Mouse (Mus musculus): ENCODE measurements at regions not wholly inside any gene's neighbourhood (a gene's known extent, or its start where the extent isn't known, plus 50 kb on each side); places are given as distances from the start of the nearest gene placed in this dataset.
"Not testable (repeated sequence)": the region's sequence is repeated elsewhere in the genome, so short reads cannot be mapped to it uniquely, and the experiment has no call there.

- intact Hi-C loops (cut with DNase I), result no loop called here
- DNase-seq (ENCODE audit: low spot score in 2 of 2), result no peak
Observed at GRCm38 (mm10) chr13:72167434-72167833, 203.9 kb upstream of the Irx1 start.

- DNase-seq (ENCODE audit: low spot score in 2 of 2), result no peak
Observed at GRCm38 (mm10) chr13:72183636-72184035, 220.1 kb upstream of the Irx1 start.

DNA sequence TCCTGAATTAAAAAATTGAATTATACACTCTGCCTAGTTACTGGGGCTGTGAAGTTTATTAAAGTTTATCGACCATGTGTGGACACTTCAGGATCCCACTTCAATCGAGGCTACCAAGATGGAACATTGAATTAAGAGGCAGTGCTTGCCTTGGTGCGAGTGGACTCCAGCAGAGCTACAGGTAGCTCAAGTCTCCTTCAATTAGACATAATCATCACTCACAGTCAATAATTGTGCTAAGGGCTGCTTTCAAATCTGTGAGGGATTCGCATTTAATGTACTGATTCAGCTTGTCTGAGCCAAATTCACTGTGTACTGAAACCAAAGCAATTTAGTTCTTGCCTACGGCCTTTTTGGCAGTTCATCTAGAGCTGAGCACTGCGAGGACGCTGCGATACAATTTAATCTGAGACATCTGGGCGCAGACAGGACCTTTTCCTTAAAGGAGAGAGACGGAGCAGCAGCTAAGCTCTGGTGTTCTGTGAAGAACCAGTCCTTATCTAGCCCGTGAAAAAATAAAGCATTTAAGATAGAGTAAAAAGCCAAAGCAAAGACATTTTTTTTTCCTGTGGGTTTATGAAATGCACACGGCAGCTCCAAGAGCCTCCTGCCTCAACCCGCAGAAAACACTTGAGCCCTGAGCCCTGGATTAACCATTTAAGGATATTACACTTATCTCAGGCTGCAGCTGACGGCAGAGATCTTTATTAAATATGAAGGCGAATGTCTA, 220.8 kb upstream of the Irx1 start:
- no peak for DNase-seq (ENCODE audit: low spot score in 2 of 2)
- intact Hi-C loops (cut with DNase I), result no loop called here

More at GRCm38 (mm10) chr13:72183636-72184035, 220.1 kb upstream of the Irx1 start:
- intact Hi-C loops (cut with DNase I), result no loop called here

- intact Hi-C loops (cut with DNase I), result no loop called here
- DNase-seq (ENCODE audit: low spot score in 2 of 2), result no peak
Observed at GRCm38 (mm10) chr13:72184846-72185118, 221.3 kb upstream of the Irx1 start.

DNA sequence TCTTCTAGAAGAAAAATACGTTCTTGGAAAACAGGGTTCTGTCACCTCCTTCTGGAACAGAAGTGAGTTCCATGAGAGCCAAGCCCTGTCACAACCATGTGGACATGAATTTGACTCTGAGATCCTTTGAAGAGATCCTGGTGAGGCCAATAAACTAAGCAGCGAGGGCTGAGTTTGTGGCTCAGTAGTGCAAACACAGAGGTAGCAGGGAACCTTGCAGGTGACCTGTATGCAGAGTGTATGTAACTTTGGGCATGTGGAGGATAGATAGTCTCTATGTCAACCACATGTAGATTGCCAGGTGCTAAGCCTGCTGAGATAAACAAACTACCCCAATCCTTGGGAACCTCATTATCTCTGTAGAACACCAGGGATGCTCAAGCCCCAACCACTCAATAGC, 232.4 kb upstream of the Irx1 start:
- no peak for DNase-seq (ENCODE audit: low spot score in 2 of 2)
- intact Hi-C loops (cut with DNase I), result no loop called here

GRCm38 (mm10) chr13:72198341-72199105, 235.0 kb upstream of the Irx1 start:
- peak; percentile 35 for DNase-seq (ENCODE audit: low spot score in 2 of 2)
- intact Hi-C loops (cut with DNase I), result no loop called here

DNA sequence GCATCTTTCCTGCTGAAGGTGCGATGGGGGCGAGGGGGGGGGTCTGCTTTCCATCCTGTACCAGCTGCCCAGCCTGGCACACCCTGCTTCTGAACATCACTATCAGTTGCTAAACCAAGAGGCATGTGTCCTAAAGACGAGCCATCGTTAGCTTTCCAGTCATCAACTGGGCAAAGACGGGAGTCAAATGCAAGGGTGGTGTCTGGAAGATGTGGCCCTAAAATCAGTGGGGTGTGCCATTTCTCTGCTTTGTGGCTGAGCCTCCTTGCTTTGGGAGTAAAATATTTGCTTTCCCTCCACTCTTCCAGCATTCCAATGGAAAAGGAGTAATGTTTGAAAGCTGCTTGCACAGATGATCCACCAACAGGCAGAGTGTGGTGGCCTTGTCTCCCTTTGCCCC, 246.0 kb upstream of the Irx1 start:
- intact Hi-C loops (cut with DNase I), result no loop called here
- DNase-seq (ENCODE audit: low spot score in 2 of 2), result no peak

DNA sequence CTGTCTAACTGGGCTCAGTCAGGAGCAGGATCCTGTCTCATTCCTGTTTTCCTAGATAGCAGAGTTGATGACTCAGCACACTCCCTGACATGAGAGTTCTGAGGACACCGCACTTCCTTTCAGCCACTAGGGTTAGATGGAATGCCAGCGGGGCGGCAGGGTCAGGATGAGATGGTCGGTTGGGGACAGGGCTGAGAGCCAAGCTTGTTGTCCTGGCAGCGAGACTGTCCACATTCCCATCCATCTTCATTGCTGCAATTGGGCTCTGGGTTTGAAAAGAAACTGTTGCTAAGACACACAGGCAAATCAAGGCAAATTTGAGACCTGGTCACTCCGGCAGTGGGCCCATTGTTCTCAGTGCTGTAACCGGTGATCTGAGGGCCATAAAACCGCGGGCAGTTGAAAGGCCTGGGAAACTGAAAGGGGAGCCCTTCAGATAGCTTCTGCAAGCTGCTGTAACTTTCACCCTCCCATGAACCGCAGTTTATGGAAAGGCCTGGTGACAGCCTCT, 246.5 kb upstream of the Irx1 start:
- intact Hi-C loops (cut with DNase I), result no loop called here

GRCm38 (mm10) chr13:72210474-72211309, 247.2 kb upstream of the Irx1 start:
- intact Hi-C loops (cut with DNase I), result no loop called here
- peak; percentile 51 to 66 for DNase-seq (ENCODE audit: low spot score in 2 of 2)

More for the DNA sequence above, 246.5 kb upstream of the Irx1 start:
- DNase-seq (ENCODE audit: low spot score in 2 of 2), result no peak

DNA sequence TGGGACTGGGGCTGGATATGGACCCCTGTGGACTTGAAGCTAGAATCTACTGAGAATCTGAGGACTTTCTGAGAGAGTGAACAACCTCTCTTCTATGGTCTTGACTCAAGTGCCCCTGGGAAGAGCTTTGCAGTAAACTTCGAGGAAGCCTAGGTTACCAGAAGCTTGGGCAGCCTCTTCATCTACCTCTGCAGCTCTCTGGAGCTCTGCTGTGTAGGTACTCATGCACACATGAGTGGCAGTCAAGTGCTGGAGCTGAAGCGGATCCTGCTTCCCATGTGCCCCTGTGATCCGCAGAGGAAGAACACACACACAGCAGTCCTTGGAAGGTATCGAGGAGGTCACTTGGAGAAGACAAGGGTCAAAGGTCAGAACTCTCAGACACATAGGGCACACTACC, 248.2 kb upstream of the Irx1 start:
- intact Hi-C loops (cut with DNase I), result no loop called here
- DNase-seq (ENCODE audit: low spot score in 2 of 2), result no peak

- intact Hi-C loops (cut with DNase I), result no loop called here
- peak in 1 of 2 experiments; percentile 28 for DNase-seq (ENCODE audit: low spot score in 2 of 2)
Observed at GRCm38 (mm10) chr13:72212747-72213146, 249.2 kb upstream of the Irx1 start.

DNA sequence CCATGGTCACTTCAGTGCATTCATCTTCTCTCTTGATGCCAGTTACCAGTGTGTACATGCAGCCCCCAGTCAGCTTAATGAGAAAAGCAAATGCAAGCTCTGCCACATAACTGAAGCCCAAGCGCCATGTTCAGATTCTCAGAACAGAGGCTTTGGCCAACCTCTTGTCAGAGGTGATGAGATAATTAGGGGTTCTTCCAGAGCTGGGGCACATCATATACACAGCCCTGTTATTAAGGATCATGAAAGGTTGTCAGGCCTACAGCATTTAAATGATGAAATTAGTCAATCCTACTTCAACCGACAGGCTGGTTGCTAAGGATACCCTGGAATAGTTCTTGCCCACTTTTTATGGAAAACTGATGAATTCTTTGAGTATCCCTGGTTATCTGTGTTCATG, 255.8 kb upstream of the Irx1 start:
- intact Hi-C loops (cut with DNase I), result no loop called here
- DNase-seq (ENCODE audit: low spot score in 2 of 2), result no peak

DNA sequence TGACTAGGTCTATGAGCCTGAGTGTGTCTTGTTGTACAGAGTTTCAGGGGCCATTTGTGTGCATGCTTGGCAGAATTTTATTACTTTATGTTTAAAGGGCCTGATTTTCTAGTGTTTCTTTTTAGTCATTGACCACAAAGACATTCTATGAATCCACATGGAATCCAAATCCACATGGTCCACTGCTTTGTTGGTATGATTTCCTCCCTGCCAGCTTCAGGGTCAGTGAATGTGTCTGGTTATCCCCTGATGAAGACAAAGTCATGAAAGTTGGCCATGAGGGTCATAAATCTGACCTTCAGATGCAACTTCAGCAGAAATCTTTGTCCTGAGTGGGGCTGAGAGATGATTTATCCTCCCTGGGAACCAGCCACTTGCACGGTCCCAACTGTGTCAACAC, 263.6 kb upstream of the Irx1 start:
- intact Hi-C loops (cut with DNase I), result no loop called here
- DNase-seq (ENCODE audit: low spot score in 2 of 2), result no peak

- intact Hi-C loops (cut with DNase I), result no loop called here
- no peak for DNase-seq (ENCODE audit: low spot score in 2 of 2)
Observed at GRCm38 (mm10) chr13:72231032-72231591, 267.6 kb upstream of the Irx1 start.

DNA sequence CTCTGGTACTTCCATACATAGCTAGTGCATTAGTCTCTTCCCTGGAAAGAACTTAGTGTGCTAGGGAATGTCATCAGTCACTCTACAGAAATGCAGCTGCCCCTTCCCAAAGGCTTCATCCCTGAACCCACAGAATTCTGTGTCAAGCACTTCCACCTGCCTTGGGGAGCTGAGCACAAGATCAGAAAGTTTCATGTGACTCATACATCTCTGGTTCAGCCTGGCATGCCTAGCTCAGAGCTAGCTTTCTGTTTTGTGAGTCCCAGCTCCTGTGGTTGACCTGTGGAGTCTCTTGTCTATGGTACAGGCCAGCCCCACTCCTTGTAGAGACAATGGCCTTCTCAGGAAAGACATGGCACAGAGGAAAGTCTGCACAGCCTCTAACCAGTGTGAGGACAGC, 268.6 kb upstream of the Irx1 start:
- no peak for DNase-seq (ENCODE audit: low spot score in 2 of 2)

GRCm38 (mm10) chr13:72241919-72242318, 278.4 kb upstream of the Irx1 start:
- intact Hi-C loops (cut with DNase I), result no loop called here
- DNase-seq (ENCODE audit: low spot score in 2 of 2), result no peak

More for the DNA sequence above, 268.6 kb upstream of the Irx1 start:
- intact Hi-C loops (cut with DNase I), result no loop called here

GRCm38 (mm10) chr13:72250419-72250818, 286.9 kb upstream of the Irx1 start:
- no peak for DNase-seq (ENCODE audit: low spot score in 2 of 2)
- intact Hi-C loops (cut with DNase I), result no loop called here

DNA sequence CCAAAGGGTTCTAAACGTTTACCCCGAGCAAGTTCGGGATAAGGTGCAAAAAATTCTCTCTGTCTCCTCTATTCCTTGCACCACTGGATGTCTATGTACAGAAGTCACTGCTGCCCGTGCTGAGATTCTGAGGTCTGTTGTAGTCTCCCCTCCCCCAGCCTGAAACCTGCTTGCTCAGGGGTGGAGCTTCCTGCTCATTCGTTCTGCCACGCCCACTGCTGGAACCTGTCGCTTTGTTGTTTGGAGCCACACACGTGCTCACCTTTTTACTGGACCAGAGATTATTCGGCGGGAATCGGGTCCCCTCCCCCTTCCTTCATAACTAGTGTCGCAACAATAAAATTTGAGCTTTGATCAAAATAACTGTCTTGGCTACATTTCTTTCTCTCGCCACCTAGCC, 289.7 kb upstream of the Irx1 start:
- intact Hi-C loops (cut with DNase I); DNase-seq (ENCODE audit: low spot score in 2 of 2): not testable (repeated sequence)

GRCm38 (mm10) chr13:72258794-72259193, 295.3 kb upstream of the Irx1 start:
- peak; percentile 8 to 24 for DNase-seq (ENCODE audit: low spot score in 2 of 2)
- intact Hi-C loops (cut with DNase I), result no loop called here

DNA sequence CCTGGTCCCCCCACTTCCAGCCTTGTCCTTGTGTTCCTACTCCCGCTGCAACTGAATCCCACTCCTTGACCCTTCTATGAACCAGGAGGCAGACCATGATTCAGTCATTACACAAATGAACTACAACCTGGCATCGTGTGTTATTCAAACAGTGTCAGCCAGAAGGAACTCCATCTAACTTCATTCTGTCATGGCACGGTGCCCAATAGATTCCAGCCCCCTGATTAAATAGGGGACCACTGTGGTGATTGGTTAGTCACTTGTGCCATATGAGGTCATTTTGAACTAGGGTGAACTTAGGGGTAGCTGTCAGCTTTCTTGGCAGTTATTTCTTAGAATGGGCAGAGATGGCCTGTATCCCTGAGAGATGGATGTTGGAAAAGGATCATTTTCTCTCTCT, 300.9 kb upstream of the Irx1 start:
- intact Hi-C loops (cut with DNase I), result no loop called here
- no peak for DNase-seq (ENCODE audit: low spot score in 2 of 2)

Data from left cerebral cortex, postnatal 14 days (tissue).